Mouse (Mus musculus) MEL-GATA-1-ER (cell line): ENCODE measurements around the gene Cyp4b1.
A peak's percentile ranks its signal among the peaks of the same experiment; 100 is the strongest.
"Not testable (repeated sequence)": the region's sequence is repeated elsewhere in the genome, so short reads cannot be mapped to it uniquely, and the experiment has no call there.

Experiments used
- DNase-seq: peaks from one replicate; pipeline ENCODE4 v3.0.0-alpha.2; 2012; ENCODE audit warnings: low read depth; ENCODE audit errors: extremely low read depth

Cyp4b1 gene

GRCm38 (mm10) chr4:115647580-115647979 lies at the start of gene Cyp4b1:
Gene Cyp4b1, minus strand, starts transcription at chr4:115647723.
- peak; percentile 79 for DNase-seq

DNA sequence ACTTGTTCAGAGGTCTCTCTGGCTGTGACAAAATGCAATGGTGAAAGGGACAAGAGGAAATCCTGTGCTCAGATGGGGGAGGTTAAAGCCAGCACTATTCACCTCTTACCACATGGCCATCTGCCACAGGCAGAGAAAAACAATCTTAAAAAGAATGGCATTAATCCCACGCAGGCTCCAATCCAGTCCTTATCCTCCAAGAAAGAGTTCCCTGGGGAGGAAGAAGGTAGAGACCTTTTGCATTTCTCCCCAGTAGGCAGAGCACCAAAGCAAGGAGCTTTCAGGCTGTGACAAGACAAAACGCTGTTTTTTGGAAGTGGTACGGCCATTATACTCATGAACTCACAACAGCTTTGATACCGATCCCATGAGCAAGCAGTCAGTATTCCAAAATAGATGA lies 38.8 kb upstream of the Cyp4b1 start:
- DNase-seq: no peak

- DNase-seq: no peak
Measured at GRCm38 (mm10) chr4:115659190-115659589, 11.7 kb upstream of the Cyp4b1 start.

GRCm38 (mm10) chr4:115657867-115658249 lies 10.3 kb upstream of the Cyp4b1 start:
- no peak for DNase-seq

DNA sequence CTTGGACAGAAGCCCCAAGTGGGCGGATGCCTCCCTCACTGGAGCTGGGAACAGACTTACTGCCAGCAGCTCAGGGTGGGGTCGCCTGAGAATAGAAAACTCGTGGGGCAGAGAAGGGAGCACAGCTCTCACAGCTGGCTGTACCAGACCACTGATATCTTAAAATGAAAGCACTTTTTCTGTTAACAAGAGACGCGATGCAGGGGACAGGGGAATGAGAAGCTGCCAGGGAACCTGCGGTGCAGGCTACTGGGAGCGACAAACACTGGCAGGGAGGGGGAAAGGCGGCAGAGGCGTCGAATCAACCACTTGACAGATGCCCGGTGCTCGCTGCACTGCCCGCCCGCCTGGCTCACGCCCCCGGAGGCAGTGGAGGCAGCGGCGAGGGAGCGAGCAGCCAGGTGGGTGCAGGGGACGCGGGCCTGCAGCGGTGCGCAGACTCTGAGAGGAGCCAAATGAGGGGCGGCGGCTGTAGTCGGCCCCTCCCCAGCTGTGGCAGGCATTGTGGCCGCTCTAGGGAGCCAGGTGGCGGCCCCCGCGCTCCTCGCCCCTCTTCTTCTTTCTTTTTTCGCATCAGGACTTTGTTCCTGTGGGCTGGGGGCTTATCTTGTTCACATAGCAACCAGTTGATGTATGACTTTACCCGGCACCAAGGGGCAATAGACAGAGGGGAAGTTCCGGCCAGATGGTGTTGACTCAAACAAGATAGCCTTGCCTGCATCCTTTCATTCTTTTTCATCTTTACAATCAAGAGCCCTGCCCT lies 9.8 kb upstream of the Cyp4b1 start:
- DNase-seq: peak; percentile 56

- DNase-seq: not testable (repeated sequence)
Measured at GRCm38 (mm10) chr4:115656535-115656922, 9.0 kb upstream of the Cyp4b1 start.

DNA sequence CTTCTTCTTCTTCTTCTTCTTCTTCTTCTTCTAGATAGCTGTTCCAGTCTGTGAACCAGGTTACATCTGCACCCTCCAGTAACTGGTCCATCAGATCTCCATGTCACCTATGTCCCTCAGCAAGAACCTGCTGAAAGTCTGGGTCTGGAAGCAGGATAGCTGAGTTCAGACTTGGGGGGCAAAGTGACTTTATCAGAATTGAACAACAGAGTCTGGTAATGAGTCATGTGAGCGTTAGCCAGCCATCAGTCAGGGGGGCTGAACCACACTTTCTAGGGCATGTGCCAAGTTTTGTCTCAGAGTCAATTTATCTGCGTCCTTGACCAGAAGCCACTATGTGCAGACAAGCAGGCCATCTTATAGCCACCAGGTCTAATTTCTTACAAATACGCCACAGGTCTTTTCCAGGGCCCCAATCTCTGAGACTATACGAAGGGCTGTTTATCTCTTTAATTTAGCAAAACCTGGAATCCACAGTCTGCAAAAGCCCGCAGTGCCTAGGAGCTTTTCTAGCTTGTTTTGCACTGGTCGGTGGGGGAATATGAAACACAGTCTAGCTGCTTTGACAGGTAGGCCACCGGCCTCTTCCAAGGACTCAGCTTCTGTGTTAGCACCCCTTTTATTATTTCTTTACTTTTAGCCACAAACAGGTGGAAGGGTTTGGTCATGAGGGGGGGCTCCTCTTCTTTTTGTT lies 8.5 kb upstream of the Cyp4b1 start:
- DNase-seq: not testable (repeated sequence)

DNA sequence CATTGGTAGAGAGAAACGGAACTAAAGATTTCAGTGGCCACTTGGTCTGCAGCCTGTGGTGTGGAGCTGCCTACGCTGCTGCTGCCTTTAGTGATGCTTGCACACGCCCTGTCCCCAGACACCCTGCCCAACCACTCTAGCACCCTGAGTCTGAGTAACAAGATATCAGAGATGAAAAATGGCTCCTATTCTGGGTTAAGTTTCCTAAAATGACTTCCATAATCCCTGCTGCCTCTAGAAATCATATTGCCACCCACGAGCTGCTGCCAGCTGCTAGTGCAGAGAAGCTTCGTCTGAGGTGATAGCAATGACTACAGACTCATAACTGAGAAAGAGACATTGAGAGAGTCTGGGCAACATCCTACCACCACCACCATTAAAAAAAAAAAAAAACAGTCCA lies 3.3 kb upstream of the Cyp4b1 start:
- no peak for DNase-seq

DNA sequence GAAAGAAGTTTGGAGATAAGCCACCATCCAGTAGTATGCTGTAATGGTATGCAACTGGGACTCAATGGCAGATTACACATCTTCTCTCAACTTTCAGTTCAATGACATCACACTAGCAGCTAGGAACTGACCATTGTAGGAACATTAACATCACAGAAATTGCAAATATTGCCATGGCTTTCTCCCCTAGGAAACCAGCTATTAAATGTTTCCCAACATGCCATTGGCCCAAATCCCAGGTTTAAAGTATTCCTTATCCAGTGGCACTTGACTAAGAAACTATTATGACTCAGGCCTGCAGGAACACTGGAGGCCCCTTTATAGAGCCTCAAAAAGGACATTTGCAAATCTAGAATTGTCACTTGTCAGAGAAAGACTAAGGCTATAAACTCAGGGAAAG lies 1.8 kb upstream of the Cyp4b1 start:
- DNase-seq: no peak

DNA sequence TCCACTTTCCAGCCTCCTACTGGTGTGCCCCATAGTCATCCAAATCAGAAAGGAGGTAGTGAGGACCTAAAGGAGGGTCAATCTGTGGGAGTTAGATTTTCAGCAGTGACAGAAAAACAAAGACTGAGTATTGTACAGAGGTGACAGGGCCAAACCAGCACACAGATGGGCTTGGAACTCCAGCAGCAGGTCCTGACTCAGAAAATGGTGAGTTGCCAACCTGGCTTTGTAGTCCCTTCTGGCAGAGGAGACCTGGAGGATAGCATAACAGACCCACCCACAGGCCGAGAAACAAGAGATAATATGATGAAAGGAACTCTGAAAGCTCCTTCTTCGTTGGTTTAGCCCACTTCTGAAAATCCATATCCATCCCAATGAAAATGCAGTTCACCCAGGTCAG lies 1.2 kb upstream of the Cyp4b1 start:
- DNase-seq: no peak

GRCm38 (mm10) chr4:115645371-115645770 lies 2.2 kb downstream of the Cyp4b1 start:
- DNase-seq: no peak

- no peak for DNase-seq
Measured at GRCm38 (mm10) chr4:115642967-115643754, 4.4 kb downstream of the Cyp4b1 start.

DNA sequence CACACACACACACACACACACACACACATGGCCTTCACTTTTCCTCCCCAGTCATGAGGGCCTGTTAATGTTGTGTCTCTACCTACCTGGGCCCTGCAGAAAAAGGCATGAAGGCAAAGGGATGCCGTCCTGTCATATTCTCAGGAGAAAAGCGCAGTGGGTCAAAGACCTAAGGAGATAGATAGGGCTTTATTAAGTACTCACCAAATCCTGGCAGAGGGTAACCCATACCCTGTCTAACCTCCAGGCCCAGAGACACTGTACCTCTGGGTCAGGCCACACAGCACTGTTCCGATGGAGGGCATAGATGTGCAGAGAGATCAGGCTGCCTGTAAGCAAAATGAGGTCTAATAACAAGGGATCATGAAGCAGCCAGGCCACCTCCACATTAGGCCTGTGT lies 22.0 kb downstream of the Cyp4b1 start:
- not testable (repeated sequence) for DNase-seq

DNA sequence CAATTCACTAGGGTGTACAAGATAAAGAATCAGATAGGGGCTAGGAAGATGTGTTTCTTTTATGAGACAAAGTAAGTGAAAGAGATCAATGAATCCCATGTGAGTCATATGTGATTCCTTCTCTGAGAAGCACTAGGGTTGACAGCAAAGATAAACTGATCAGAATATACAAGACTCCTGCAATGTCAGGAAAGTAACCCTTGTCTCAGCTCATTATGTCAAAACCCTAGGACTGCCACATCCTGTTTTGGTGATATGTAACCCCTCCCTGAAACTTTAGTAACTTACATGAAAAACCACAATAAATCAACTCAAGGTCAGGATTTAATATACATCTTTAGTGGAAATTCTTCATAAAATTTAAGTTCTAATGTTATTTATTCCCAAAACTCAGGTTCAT lies 33.5 kb downstream of the Cyp4b1 start:
- no peak for DNase-seq

GRCm38 (mm10) chr4:115600611-115601010 lies 46.9 kb downstream of the Cyp4b1 start, which contains the start of gene Cyp4a32:
Gene Cyp4a32, plus strand, starts transcription at chr4:115600969.
- not testable (repeated sequence) for DNase-seq

- no peak for DNase-seq
Measured at GRCm38 (mm10) chr4:115596824-115597336, 50.6 kb downstream of the Cyp4b1 start.

DNA sequence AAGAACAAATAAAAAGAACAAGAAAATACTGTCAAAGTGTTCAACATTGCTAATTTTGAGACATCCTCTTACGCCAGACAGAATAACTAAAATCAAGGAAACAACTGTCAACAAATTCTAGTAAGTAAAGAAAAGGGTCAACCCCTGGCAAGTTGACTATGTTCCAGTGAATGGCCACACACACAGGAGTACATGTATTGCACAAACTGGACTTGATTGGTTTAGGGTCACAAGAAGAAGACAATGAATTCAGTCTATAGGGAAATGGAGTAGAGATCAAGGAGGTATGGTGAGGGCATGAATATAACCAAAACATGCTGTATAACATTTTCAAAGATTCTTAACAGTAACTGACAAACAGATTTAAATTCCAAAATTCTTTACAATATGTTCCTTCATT lies 51.2 kb downstream of the Cyp4b1 start:
- DNase-seq: no peak

- DNase-seq: peak; percentile 87
Measured at GRCm38 (mm10) chr4:115583036-115583435, 64.5 kb downstream of the Cyp4b1 start.

DNA sequence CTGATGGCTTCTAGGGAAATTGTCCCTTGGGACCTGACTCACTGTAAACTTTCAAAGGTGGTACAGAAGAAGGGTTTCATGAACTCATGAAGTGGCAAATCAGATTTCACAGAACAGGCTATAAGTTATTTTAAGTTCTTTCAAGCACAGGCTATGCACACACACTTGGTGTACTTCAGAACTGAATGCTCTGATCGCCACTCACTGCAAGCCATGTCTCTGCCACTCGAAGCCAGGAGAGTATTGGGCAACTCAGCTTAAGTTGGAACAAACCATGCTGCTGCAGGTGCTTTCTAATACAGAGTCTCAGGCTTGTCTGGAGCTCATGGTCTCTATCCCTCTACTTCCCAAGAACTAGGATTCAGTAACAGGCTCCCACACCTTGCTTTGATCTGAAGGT lies 71.7 kb downstream of the Cyp4b1 start:
- DNase-seq: no peak

GRCm38 (mm10) chr4:115575255-115575654 lies 72.3 kb downstream of the Cyp4b1 start:
- DNase-seq: no peak
